Mouse (Mus musculus) ovary, postnatal 14 days (tissue): ENCODE results near the gene Creb3l1.

Experiments
- DNase-seq: peaks from one replicate; pipeline ENCODE4 v3.0.0; 2022; ENCODE audit warnings: low spot score

Creb3l1 gene

DNA sequence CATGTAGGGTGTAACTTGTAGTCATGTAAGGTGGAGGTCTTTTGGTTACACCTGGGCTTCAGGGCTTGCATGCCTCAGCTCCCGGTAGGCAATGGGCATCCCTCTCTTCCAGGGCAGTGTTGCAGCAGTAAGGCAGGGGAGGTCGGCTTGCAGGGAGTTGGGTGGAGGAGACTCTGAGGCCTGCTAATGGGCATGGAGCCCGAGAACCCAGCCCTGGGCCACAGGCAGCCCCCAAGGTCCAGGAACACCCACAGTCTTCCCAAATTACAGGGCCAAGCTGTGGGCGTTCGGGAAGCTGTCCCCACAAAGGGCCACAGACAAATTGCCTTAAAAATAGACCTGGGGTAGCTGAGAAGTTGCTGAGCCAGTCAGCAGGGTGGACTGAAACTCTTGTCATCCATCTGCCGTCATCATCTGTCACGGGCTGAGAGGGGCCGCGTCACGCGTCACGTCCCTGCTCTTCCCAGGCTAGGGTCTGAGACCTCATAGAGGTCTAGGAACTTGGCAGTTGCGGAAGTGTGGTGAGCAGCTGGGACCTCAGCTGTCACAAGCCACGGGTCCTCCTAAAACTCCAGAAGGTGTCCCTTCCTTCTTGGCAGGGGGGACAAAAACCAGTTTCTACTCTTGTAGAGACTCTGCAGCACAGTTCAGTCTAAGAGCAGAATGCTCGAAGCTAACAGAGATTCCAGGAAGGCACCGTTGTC lies 26.2 kb downstream of the Creb3l1 start:
- DNase-seq = no peak

DNA sequence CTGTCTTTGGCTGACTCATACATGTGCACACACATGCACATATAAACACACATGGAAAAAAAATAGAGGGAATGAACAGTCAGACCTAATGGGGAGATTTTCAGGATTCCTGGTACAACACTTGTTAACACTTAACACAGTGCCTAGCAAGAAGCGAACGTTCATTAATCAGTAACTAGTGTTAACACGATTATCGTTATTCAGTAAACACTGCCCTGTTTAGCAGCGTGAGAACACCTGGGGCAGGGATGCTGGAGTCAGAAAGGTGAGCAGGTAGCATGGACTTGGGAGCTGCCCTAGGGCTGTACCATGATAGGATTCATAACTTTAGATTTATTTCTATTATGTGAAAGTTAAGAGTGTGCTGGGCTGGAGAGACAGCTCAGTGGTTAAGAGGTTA lies 28.3 kb downstream of the Creb3l1 start:
- no peak for DNase-seq

DNA sequence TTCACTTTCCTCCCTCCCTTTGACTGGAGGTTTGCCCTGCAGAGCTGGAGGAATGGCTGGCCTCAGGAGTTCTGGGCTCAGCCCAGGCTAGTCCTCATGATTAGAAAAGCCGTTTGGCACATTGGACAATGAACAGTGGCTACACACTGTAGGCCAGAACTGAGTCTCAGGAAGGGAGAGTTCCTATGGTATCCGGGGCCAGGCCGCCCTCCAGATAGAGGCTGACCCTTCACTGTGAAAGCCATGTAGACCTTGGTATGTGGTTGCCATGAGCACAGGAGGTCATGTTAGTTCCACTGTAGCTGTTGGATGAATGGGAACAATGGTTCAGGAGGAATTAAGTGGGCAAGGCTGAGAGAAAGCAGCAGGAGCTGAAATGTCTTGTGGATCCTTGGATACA lies 30.9 kb downstream of the Creb3l1 start:
- no peak for DNase-seq

DNA sequence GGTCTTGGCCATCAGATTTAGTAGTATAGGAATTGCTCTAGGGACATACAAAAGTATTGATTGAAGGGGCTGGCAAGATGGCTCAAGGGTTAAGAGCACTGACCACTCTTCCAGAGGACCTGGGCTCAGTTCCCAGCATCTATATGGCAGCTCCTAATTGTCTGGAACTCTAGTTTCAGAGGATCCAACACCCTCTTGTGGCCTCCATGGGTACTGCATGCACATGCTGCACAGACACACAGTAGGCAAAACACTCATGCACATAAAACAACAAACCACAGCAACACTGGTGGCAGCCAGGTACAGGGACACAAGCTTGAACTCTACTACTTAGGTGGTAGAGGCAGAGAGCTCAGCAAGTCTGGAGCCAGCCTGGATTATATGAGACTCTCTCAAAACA lies 34.6 kb downstream of the Creb3l1 start:
- DNase-seq = no peak

DNA sequence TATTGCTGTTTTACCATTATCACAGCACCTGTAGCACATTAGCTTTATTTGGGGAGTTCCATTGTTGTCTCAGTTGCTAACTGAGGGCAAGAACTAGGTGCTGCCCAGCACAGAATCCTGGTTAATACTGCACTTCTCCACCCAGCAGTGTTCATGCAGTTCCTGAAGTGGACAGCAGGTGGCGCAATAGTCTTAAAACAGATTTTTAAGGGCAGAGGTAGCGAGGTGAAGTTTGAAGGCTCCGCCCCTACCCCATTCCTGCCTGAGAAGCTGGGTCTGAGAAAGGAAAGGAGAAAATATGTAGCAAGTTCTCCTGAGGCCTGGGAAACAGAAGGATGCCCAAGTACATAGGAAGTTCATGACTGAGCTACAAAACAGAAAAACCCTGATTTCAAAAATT lies 36.8 kb downstream of the Creb3l1 start:
- DNase-seq = peak; percentile 89

DNA sequence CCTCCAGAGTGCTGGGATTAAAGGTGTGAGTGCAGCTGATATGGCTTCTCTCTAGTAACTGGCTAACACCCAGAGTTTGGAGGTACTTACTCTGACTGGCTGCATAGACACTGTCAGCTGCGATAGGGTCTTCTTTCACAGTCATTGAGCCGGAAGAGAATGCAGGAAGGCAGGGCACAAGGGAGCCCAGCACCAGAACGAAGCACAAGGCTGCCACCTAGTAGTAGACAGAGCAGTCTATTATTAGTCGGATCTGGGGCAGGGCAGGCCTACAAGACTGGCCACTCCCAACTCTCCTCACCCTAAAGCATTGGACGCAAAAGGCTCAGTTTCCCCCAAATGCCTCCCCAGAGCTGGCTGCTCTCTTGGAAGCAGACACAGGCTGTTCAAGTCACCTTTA lies 38.2 kb downstream of the Creb3l1 start:
- DNase-seq = no peak

DNA sequence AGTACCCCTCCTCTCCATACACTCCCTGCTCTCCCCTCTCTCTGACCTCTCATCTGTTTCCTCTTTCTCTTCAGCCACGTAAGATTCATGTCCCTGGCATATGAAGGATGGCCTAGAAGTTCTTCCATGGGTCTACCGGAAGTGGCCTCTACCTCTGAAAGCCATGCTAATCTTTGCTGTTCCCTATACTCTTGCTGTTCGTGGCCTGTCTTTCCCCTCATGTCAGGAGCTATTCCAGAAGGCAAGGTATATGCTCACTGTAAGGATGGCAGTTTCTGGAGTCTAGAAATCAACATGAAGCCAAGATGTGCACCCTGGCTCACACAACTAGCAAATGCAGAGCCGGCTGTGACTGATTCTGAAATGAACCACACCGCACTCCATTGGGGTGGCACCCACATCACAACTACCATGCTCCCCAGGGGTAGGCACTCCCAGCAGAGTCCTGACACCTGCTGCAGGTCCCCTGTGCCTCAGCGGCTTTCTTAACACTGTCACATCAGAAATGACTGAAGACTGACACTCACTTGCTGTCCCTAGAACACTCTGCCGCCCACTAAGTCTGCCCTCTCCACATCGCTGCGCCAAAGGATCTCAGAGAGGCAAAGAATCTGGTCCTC lies 39.3 kb downstream of the Creb3l1 start:
- DNase-seq = no peak

DNA sequence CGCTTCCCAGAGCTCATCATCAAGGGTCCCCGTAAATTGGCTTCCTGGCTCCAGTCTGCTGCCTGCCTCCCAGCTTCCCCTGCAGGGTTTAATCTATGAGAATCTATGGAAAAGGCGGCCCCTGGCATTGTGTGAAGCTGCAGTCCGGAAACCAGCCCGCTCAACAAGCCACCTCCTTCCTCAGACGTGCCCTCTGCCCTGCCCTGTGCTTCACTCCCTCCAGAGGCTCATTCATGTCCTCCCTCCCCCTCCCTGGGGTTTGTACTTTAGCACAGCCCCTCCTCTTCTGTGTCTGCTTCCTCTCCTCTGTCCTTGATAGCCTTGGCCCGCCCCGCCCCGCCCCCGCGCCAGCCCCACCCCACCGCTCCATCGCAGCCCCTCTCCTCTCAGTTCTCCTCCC lies 39.9 kb downstream of the Creb3l1 start:
- DNase-seq = no peak

DNA sequence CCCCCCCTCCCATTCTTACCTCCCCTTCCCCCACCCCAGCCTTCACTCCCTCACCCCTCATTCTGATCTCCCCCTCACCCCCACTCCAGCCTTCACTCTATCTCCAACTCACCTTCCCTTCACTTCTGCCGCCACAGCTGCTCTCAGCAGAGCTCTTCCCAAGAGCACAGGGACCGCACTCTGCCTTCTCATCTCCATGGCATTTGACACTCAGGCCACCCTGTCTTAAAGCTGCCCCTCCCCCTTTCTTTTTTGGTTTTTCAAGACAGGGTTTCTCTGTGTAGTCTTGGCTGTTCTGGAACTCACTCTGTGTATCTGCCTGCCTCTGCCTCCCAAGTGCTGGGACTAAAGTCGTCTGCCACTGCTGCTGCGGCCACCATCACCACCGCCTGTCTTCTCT lies 43.5 kb downstream of the Creb3l1 start:
- DNase-seq = no peak

DNA sequence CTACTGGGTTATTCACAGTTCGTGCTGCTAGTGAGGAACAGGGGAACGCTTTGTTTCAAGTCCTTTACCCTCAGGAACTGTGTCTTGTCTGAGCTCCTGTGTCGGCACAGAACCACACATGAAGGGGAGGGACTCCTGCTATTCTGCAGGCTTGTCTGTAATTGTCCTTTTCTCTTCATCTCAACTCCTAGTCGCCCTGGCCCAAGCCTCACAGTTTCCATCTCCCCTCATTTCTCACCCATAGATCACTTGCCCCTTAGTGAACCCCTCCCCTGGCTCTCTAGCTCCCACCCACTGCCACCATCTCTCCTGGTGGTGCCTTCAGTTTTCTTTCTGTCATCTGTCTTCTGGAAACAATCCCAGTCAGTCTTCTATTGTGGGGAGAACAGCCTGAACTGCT lies 44.1 kb downstream of the Creb3l1 start:
- no peak for DNase-seq

DNA sequence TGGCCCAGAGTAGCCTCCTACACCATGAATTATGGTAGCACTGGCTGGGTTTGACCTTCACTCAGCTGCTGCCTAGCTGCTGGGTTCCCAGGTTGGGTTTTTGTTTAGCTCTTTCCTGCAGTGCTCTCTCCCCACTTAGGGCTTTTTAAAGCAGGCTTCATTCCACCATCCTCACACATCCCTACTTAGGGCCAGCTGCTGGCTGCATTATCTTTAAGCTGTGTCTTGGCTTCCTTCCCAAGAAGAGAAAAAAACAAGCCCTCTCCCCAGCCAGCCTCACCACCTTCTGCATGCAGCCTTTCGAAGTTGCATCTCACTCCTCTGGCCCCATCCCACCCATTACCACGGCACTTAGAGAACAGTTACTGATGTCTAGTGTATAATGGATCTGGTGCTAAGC lies 45.8 kb downstream of the Creb3l1 start:
- no peak for DNase-seq

DNA sequence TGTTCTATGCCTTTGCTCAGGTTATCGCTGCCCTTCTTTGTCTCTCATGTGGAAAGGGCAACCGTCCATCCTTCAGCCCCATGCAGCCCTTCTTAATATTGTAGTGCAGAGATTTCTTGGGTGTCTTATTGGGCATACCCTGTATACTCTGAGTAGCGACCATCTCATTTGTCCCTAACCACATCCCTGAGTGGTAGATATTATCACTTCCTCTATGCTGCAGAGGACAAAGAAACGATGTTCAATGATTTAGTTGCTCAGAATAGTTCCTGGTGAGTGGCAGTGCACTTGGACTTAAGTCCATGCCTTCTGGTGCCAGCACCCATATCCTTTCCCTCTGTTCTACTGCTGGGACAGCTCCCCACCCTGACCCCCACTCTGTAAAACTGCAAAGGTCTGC lies 46.3 kb downstream of the Creb3l1 start:
- no peak for DNase-seq

DNA sequence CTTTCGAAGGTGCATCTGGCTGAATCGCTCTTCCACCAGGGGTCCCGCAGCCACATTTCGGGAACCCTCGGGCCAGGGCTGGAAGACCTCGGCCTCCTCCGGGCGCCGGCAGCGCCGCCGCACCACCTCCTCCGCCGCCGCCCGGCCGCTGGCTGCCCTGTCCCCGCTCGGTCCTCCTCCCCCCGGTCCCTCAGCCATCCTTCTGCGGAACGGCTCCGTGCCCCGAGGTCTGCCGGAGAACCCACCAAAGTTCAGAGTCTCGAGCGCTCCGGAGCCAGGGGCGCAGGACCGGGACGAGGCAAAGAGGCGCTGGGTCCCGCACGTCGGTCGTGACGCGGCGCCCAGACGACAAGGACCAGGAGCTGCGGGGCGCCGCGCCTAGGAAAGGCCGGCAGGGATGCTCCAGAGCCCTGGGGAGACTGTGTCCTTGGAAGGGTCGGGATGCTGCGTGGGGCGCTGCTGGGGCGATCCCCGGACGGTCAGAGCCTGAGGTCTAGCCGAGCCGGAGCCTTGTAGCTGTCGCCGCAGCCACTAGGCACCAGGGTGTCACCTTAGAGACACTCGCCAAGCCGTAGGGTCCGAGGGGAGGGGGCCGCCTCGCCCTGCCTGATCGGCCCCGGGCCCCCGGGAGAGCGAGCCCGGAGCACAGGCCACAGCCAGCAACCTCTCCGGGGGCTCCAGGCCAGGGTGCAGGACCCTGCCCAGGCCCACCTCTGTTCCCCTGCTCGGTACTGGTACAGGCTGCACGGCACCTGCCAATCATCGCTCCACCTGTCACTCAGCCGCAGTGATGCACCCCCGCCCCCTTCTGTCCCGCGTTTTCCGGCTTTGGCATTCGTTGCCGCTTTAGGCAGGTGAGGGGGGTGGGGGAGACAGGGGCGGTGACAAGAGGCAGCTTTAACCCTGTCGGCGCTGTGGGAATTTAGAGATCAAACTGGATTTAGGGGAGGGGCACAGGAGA lies 48.4 kb downstream of the Creb3l1 start, which contains the start of gene Dgkz:
TSS of gene Dgkz (minus strand) at position 284 of the 961 bp plus-strand sequence.
- no peak for DNase-seq

DNA sequence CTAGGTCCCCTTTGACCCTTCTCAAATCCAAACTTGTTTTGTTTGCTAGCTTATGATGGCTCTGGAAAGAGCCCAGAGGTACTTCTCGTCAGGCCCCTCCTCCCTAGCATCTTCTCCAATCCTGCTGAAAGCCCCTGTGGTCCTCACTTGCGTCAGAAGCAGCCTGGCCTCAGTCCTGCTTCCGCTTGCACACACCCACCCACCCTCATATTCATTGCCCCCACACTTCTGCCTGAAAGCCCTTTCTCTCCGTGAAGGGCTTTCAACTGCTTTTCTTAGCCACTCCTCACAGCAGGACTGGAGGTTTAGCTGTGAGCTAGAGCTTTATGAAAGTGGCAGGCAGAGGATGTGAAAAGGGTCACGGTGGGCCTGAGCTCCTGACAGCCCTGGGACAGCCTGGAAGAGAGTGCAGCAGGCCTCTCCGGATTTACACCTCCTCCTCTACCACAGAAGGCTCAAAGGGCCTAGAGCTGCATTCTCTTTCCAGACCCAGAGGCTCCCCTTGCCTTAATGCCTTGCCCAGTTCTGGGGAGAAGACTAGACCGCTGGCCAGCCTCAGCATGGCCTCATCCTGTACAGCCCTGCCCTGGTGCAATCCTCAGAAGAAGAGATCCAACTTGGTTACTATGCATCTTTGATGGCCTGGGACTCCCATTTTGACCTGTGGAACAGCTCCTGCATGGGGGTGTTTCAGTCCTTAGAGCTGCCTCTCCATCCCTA lies 50.7 kb downstream of the Creb3l1 start:
- no peak for DNase-seq

DNA sequence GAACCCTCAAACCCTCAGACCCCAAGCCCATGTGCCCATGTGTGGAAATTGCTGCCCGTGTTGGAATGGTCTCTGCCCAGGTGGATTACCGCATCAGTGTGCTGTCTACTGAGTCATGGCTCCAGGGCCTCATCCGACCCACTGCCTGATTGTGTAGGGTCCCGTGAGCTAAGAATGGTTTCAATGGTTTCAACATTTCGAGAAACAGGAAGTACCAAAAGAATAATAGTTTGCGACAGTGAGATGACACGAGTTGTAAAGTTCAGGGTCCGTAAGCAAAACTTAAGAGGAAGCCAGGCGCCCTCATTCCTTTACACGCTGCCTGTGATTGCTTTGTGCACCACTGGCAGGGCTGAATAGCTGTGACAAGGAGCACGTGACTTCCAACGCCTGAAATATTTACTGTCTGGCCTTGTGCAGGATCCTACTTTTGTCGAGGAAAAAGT lies 52.2 kb downstream of the Creb3l1 start:
- DNase-seq = no peak

DNA sequence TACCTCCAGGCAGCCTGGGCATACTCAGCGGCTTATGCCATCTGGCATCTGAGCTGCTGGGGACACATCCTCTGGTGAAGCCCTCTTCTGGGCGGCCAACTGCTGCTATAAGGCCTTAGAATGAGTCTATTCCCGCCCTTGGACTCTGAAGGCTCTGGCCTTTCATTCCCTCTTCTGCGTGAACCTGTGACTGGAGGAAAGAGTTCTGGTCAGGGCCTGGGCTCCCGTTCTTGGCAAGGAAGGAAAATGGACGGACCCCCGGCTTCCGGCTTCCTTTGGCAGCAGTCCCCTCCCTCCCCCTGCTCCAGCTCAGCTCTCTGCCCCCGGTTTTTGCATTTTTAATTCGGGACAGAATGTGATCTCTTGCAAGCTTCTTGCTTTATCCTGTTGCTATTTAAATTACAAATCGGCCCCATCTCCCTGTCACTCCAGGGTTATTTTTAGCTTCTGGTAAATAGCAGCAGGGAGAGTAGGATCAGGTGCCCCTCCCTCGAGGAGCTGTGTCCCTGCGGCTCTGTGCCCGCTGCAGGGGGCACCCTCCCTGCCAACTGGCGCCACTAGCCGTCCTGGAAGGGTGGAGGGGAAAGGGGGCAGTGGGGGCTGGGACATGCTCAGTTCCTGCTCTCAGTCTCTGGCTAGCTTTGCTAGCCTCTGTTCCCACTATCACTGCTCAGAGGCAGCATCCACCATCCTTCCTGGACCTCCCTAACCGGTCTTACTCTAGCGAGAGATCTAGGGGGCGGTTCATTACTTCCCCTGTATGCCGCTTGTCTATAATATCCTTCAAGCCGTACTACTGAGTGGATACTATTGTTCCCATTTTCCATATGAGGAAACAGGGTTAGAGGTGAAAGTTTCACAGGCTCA lies 52.8 kb downstream of the Creb3l1 start:
- no peak for DNase-seq

DNA sequence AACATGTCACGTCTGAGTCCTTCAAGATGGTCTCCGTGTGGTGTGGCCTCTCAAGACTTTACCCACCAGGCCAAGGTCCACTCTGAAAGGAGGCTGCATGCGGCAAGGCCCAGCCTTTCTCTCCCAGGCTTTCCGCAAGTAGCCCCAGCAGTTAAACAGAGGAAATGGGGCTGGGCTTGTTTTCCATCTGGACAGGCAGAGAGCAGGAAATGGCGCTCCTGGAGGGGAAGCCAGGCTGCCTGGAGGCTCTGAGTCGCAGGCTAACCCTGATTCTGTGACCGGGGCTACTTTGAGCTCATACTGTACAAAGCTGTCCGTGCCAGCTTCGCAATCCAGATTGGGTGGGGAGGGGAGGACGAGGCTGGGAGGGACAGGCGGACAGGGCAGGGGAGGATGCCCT lies 56.3 kb downstream of the Creb3l1 start:
- no peak for DNase-seq

DNA sequence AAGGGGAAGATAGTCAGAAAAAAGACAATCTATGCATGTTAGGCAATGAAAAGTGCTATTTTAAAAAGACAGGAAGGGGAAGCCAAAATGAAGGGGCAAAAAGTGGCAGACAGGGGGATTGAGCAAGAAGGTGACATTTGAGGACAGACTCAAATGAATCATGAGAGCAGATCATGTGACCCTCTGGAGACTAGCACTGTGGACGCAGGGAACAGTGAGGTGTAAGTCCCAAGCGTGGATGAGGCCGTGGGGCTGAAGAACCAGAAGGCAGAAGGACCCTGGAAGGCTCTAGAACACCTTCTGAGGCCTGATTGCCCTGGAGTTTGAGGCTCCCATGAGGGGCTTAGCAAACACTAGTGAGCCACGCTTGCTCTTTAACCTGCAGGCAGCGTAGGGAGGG lies 57.9 kb downstream of the Creb3l1 start:
- DNase-seq = no peak

DNA sequence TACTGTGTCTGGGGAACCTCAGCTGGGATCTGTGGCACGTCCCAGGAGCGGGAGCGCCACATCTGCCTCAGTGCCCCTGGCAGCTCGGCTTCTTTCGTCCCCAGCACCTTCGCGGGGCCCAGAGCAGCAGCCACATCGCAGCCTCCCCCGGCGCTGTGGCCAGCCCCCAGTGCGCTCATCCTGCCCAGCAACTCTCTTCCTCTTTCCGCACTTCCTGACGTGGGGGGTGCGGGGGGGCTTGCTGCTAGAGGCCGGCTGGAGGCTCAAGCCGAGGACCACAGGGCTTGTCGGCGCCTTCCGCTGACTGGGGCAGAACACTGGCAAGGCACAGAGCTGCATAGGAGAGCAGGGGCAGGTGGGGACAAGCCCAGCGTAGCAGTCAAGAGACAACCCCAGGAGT lies 58.9 kb downstream of the Creb3l1 start:
- no peak for DNase-seq

DNA sequence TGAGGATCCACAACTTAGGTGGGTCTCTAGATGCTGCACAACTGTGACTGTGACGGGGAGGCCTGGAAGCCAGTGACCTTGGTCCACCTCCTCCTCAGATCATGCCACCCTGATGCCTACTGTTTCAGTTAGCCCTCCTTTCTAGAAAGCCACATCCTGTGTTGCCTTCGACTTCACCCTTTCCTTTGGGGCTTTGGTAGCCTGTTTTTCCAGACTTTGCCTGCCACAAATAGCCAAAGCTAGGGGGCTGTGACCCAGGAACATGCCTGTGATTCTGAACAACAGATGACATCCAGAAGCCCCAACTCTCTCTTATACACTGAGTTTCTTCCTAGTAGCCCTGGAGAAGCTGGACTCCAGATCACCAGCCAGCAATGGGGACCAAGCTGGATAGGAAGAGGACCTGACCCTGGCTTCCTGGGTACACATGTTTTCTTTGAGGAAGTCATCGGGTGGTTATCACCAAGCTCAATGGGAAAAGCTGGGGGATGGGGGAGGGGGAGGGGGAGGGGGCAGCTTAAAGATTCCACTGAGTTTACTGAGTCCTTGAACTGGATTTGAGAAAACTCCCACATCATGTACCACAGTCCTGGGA lies 59.6 kb downstream of the Creb3l1 start:
- DNase-seq = no peak

DNA sequence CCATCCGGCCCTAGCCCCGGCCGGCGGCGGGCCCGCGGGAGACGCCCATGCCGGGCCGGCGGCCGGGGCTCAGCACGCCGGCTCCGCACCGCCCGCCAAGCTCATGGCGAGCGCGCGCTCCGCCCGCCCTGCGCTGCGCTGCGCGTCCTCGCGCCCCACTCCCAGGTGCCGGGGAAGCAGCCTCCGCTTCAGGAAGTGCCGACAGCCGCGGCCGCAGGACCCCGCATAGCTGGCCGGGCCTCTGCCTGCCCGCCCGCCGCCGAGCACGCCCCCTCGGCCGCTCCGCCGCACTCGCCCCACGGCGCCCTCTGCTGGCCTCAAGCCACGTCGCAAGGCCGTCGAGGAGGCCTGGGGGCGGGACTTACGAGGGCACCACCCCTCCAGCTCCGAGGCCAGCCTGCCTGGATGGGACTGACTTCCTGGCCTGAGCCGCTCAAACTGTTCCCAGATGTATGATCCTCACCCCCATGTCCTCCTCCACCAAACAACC lies 60.8 kb downstream of the Creb3l1 start:
- DNase-seq = peak; percentile 99
